Mouse (Mus musculus): ENCODE results near the gene Adgre5.

- TF ChIP-seq GATA1 (IDR thresholded peaks at IDR 0.05; ENCODE audit: borderline replicate concordance, low read length) (no peak), FLI1 (IDR thresholded peaks at IDR 0.05; ENCODE audit: low read length) (no peak)
These were observed 41.6 kb downstream of the Adgre5 start for GRCm38 (mm10) chr8:83699566-83699965.
